Mouse (Mus musculus) heart, adult 10 weeks (tissue): ENCODE data around the gene Fam166b. TPM values are rescaled to one million over a fixed set of nuclear protein-coding genes. Genes with fewer than 3 reads are reported as not detected.

Experiments
- polyA plus RNA-seq: library from polyadenylated mRNA; stranded (reverse); fragments of 350-450 nt; fragmentation: Illumina TruSeq; extraction: RNeasy Lipid Tissue Mini Kit (QIAGEN cat#74804); gene quantifications from one replicate; pipeline ENCODE4 v1.2.3, GENCODE M21; 2014; ENCODE audit warnings: low read depth, low replicate concordance

Fam166b gene
- polyA plus RNA-seq: not detected

DNA sequence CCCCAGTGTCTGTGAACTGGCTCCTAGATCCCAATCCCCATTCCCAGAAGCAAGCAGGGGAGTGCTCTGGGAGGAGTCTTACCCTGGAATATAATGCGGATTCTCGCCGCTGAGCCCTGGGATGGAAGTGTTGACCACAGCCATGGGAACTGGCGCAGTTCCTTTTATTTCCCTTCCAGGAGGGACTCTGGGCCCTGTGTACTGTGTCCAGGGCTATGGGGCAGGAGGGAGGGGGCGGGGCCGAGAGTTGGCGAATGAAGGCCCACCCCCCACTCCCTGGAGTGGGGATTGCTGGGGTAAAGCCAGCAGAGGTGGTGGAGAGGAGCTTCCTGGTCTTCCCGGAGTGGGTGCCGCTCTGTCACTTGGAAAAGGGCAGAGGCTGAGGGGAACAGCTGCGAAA, at the start of gene Fam166b:
Gene Fam166b, minus strand, starts transcription at position 189 of the 400 bp plus-strand sequence.

DNA sequence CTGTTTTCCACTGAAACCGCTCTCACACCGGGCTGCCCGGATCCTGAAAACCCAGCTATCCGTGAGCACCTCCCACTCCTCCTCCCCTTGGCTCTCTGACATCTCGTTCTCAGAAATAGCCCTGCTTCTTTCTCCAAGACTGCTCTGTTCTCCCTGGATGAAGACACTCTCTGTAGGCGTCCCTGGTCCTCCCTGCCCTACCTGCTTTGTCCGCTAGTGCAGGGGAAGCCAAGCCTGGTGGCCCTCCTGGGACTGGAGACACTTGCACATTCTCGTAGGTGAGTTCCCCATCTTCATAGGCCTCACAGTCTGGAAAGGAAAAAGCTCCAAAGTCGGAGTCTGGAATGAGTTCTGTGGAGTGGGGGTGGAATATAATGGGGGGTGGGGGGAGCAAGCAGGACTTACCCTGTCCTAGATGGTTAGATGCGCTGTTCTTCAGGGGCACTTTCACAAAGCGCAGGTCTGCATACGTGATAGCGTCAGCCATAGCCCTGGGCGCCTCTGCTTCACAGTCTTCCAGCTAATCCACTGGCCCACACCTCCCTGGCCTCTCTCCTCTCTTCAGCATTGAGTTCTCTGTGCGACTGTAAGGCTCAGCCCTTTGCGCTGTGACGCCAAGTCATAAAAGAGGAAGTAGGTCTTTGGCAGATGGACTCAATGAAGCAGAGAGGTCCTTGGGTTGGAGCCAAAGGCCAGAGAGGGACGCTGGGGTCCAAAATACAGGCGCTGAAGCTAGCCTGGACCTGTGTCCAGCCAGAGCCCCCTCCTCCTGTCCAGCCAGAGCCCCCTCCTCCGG, 25.3 kb upstream of the Fam166b start, which contains the start of gene Cd72:
Gene Cd72, minus strand, starts transcription at position 588 of the 796 bp plus-strand sequence.

DNA sequence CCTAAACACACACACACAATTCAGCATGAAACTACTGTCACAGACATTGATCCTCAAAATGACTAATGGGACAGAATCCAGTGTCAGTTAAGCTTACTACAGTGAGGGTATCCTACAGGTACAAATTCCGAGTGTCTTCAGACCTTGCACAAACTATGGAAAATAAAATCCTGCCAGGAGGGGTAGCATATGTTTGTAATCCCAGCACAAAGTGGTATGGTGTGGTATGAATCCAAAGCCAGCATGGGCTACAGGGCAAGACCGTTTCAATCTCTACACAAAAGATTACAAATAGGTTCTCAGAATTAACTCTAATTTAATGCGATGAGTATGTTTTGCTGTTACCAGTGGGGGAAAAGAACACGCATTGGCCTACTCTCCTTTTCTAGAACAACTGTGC, 12.7 kb upstream of the Fam166b start, which contains the start of gene Tesk1:
Gene Tesk1, plus strand, starts transcription at position 301 of the 400 bp plus-strand sequence.

DNA sequence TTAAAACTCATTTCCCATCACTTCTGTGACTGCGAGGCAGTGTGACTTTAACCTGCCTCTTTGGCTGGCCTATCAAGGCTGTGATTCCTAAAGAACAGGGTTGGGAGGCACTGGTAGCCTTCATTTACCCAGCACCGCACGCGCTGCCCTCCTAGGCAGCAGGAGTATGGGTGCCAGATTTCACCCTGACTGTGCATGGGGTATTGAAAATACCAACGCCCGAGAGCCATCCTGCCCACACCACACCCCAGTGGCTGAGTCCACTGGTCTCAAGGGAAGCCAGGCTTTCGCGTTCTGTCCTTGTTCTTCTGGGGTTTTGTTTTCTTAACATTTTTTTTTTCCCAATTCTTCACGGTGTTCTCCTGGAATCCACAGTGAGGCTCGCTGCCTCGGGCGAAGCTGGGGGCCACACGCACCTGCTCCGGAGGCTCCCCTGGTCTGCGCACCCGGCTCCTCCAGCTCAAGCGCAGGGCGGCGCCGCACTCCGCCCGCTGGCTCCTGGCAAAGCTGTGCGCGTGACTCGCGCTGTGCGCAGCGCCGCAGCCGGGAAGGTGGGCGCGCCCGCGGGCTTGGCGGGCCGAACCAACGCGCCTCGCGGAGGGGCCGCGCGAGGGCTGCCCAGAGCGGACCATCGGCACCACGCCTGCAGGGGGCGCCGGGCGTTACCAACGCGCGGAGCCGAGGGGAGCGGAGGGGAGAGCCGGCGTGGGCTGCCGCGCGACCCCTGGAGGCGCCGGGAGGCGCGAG, 47.4 kb downstream of the Fam166b start, which contains the start of gene Rusc2:
Gene Rusc2, plus strand, starts transcription at position 572 of the 747 bp plus-strand sequence.

Other genes with a start within 250 kb of the Fam166b start
- 0.18 TPM for gene Atp8b5, start 162.0 kb downstream of the Fam166b start, polyA plus RNA-seq
- gene Rusc2, start 47.2 kb downstream of the Fam166b start, polyA plus RNA-seq: 28.7 TPM
- gene Tesk1, start 12.8 kb upstream of the Fam166b start, polyA plus RNA-seq: 33.9 TPM
- 2.3 TPM for gene Cd72, start 25.5 kb upstream of the Fam166b start, polyA plus RNA-seq
- gene Sit1, start 54.6 kb upstream of the Fam166b start, polyA plus RNA-seq: not detected
- gene Ccdc107, start 63.8 kb upstream of the Fam166b start, polyA plus RNA-seq: 48.0 TPM
- 1.3 TPM for gene Arhgef39, start 70.6 kb upstream of the Fam166b start, polyA plus RNA-seq
- 0.92 TPM for gene Car9, start 77.8 kb upstream of the Fam166b start, polyA plus RNA-seq
- 82.5 TPM for gene Tpm2, start 94.6 kb upstream of the Fam166b start, polyA plus RNA-seq
- gene Creb3, start 133.2 kb upstream of the Fam166b start, polyA plus RNA-seq: 32.4 TPM
- gene Tln1, start 133.6 kb upstream of the Fam166b start, polyA plus RNA-seq: 51.7 TPM
- 28.1 TPM for gene Rgp1, start 149.6 kb upstream of the Fam166b start, polyA plus RNA-seq
- 17.7 TPM for gene Gba2, start 149.7 kb upstream of the Fam166b start, polyA plus RNA-seq
- not detected for gene Msmp, start 155.4 kb upstream of the Fam166b start, polyA plus RNA-seq
- gene Npr2, start 202.8 kb upstream of the Fam166b start, polyA plus RNA-seq: 50.9 TPM
- not detected for gene Spag8, start 224.5 kb upstream of the Fam166b start, polyA plus RNA-seq
- gene Hint2, start 227.3 kb upstream of the Fam166b start, polyA plus RNA-seq: 196 TPM
- 18.3 TPM for gene Tmem8b, start 239.8 kb upstream of the Fam166b start, polyA plus RNA-seq
- gene Fam221b, start 240.0 kb upstream of the Fam166b start, polyA plus RNA-seq: 0.42 TPM